Mouse (Mus musculus) thymus, postnatal 14 days (tissue): ENCODE data around the gene Calhm5.

Experiments used
- DNase-seq: peaks from one replicate; pipeline ENCODE4 v3.0.0; 2021

Gene Calhm5

DNA sequence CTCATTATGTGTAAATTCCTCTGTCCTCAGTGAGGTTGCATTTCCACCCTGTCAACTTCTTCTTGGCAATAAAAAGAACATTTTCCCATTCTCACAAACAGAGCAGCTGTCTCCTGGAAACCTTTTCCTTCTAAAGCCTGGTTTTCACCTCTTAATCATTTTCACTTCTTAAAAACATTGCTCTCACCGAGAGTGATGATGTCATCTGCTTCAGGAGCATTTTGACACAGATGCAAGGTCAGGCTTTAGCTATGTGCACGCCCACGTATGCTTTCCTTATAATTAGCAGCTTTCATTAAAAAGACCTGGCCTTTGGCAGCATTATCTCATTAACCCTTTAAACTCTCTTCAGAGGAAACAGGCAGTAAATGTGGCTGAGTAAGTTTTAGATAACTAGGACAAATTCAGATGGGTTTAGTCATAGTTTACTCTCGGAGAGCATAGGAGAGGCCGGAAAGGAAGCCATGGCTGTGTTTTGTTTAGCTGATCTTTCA lies 25.3 kb downstream of the Calhm5 start:
- DNase-seq = no peak

DNA sequence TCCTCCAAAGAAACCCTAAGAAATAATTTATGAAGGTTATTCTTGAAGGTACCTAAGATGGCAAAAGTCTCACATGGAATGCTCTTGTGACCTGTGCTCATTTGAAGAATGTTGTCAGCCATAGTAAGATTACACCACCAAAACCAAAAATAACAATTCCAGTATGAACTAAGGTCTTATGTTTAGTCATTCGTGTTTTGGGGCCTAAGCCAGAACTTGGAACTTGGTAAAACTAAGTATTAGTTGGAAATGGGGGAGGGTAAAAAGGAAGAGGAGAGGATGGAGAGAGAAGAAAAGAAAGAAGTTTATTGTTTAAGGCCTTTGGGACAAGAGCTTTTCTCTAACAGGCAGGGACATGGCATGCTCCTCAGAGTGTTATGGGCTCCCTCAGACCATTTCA lies 26.7 kb downstream of the Calhm5 start:
- no peak for DNase-seq

DNA sequence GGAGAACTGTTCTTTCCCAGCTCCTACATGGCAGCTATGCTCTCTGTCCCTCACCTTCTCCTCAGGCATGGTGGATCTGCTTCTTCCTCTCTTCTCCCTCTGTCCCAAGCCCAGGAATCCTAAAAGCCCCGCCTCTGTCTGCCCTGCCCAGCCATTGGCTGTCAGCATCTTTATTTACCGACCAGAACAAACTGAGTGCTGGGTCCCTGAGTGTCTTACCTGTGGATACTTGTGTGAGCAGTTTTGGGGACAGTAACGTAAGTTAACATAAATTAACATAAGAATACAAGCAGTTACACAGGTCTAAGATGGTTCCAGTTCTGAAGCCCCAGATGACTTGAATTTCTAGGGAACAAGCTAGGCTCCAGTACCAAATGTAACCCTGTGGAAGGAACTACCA lies 29.7 kb downstream of the Calhm5 start:
- DNase-seq = no peak

DNA sequence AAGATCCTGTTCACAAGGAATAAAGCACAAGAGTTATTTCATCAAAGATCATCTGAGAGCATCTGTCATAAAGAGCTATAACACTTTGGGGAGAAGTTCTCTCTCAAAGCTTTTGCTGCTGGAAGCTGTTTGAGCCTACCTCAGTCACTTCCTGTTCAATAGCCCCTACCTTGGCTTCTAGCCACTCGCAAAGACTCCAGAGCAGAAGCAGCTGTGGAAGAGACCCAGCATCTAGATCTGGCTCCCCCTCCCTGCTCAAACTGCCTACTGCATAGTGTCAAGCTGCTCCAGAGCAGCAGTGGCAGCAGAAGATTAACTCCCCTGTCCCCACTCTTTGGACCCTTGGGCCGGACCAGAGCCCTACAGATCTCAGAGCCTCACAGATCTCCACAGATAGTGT lies 42.3 kb downstream of the Calhm5 start:
- DNase-seq = no peak

DNA sequence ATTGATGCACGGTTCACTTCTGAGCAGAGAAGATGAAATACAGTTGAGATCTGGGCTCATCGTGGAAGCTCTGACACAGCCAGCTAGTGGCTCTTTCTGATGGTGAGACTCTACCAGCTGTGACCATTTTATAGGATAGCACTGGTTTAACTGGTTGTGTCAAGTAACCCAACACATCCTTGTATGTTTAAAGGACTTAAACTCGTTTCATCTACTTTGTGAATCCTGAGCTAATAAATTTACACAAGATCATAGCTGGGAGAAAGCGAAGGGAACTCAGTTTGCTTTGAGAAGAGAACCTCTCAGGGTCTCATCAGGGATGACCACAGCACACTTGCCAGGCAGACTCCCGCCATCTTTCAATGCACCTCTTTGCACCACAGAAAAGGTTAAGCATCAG lies 52.1 kb downstream of the Calhm5 start, which contains the start of gene Calhm4:
Calhm4 (minus strand) TSS at position 101 of the 400 bp plus-strand sequence.
- no peak for DNase-seq
